Mouse (Mus musculus) midbrain, embryonic 14.5 days (tissue): ENCODE measurements around the gene Numa1. TPM values are rescaled to one million over a fixed set of nuclear protein-coding genes. Genes with fewer than 3 reads are reported as not detected.
"Not testable (repeated sequence)": the region's sequence is repeated elsewhere in the genome, so short reads cannot be mapped to it uniquely, and the experiment has no call there.

Source experiments
- ATAC-seq: fragments of 200-750 bp; cut with Nextera tagmentation; 2 replicates; pipeline ENCODE4 v1.8.0; 2017; ENCODE audit warnings: moderate number of reproducible peaks, moderate library complexity; ENCODE audit not compliant: low FRiP score, low TSS enrichment
- DNase-seq: peaks from one replicate; pipeline ENCODE4 v3.0.0-alpha.2; 2015
- H3K27ac ChIP-seq: fragments of 300-500 bp; sonication (generic); replicated peaks from 2 replicates; pipeline ENCODE4 v1.5.1; 2014; ENCODE audit warnings: mild to moderate bottlenecking, low read depth, low read length, moderate library complexity
- H3K27me3 ChIP-seq: fragments of 300-500 bp; sonication (generic); 2 replicates; pipeline ENCODE4 v1.6.1; 2014; ENCODE audit warnings: low read length, control low read depth, mixed read lengths; ENCODE audit not compliant: control insufficient read depth, insufficient read depth
- H3K36me3 ChIP-seq: fragments of 300-500 bp; sonication (generic); 2 replicates; pipeline ENCODE4 v1.6.1; 2014; ENCODE audit warnings: low read length, control low read depth; ENCODE audit not compliant: control insufficient read depth, insufficient read depth
- H3K4me1 ChIP-seq: fragments of 300-500 bp; sonication (generic); 2 replicates; pipeline ENCODE4 v1.6.1; 2014; ENCODE audit warnings: mild to moderate bottlenecking, antibody characterized with exemption, low read length, control low read depth; ENCODE audit not compliant: control insufficient read depth, insufficient read depth
- H3K4me2 ChIP-seq: fragments of 300-500 bp; sonication (generic); 2 replicates; pipeline ENCODE4 v1.6.1; 2014; ENCODE audit warnings: mild to moderate bottlenecking, low read length, moderate library complexity
- H3K4me3 ChIP-seq: fragments of 300-500 bp; sonication (generic); replicated peaks from 2 replicates; pipeline ENCODE4 v1.5.1; 2014; ENCODE audit warnings: low read depth, low read length
- H3K9ac ChIP-seq: fragments of 300-500 bp; sonication (generic); replicated peaks from 2 replicates; pipeline ENCODE4 v1.6.1; 2014; ENCODE audit warnings: mild to moderate bottlenecking, low read length, moderate library complexity
- H3K9me3 ChIP-seq: fragments of 300-500 bp; sonication (generic); 2 replicates; pipeline ENCODE4 v1.6.1; 2016; ENCODE audit warnings: low read length, control low read depth, mixed read lengths; ENCODE audit not compliant: control insufficient read depth
- WGBS: fragments of 180-500 bp; shearing (Covaris S2); extraction: QIAGEN DNeasy Blood & Tissue Kit; methylation state at CpG from one replicate; pipeline ENCODE4 v1.1.7; 2014; 5-methylcytosine and 5-hydroxymethylcytosine counted together
- polyA plus RNA-seq: library from polyadenylated mRNA; unstranded; fragments of >200 nt; fragmentation: Nextera tagmentation; extraction: Ambion mirVana; gene quantifications from 2 replicates; pipeline ENCODE4 v1.2.1, GENCODE M21; 2014

Numa1 gene
- polyA plus RNA-seq, 1 experiment from 2014 or later: 73.6 TPM

- not testable (repeated sequence) for ATAC-seq, DNase-seq, H3K4me3 ChIP-seq, H3K27me3 ChIP-seq, H3K9me3 ChIP-seq, H3K4me1 ChIP-seq, H3K4me2 ChIP-seq, H3K27ac ChIP-seq, H3K9ac ChIP-seq
- peaks cover 81% of the 10 kb centered on the region for H3K36me3 ChIP-seq
- whole genome bisulfite sequencing: 86% methylated on average over 2 of the region's 2 CpGs
These were observed 87.0 kb downstream of the Numa1 start for GRCm38 (mm10) chr7:102020934-102021333.

DNA sequence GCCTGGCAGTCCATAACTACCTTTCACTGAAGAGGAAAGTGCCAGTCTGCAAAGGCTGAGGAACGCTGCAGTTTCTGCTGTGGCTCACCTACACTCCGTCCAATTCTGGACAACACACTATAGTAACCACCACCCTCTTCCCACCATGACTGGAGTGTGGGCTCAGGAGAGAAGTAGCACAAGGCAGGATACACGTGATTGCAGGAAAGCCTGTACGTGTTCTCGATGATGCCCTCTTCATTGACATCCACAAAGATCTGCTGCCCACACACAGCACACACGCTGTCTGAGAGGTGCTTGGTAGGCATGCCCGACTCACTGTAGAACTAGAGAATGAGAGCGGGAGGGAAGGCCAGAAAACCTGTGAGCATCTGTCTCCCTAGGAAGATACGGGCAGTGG is 89.9 kb downstream of the Numa1 start:
- Histone ChIP-seq H3K4me2 (no peak overlapping the region), H3K9me3 (no peaks in the 10 kb centered on the region), H3K27ac (no peak overlapping the region), H3K4me3 (no peak overlapping the region), H3K27me3 (no peaks in the 10 kb centered on the region), H3K9ac (no peak overlapping the region), H3K4me1 (no peaks in the 10 kb centered on the region), H3K36me3 (peaks cover 79% of the 10 kb centered on the region)
- DNase-seq (no peak), ATAC-seq (no peak)
- WGBS: 97% methylated on average over 9 of the region's 9 CpGs

GRCm38 (mm10) chr7:102025187-102026119 is 91.5 kb downstream of the Numa1 start:
- Histone ChIP-seq H3K4me2 (no peak overlapping the region), H3K9ac (no peak overlapping the region), H3K9me3 (no peaks in the 10 kb centered on the region), H3K4me3 (no peak overlapping the region), H3K27ac (no peak overlapping the region), H3K27me3 (no peaks in the 10 kb centered on the region), H3K4me1 (no peaks in the 10 kb centered on the region), H3K36me3 (peaks cover 74% of the 10 kb centered on the region)
- DNase-seq: no peak
- no peak for ATAC-seq
- WGBS: 88% methylated on average over 2 of the region's 2 CpGs

- H3K27ac ChIP-seq: no peak overlapping the region
- DNase-seq: no peak
- no peaks in the 10 kb centered on the region for H3K4me1 ChIP-seq
- no peaks in the 10 kb centered on the region for H3K27me3 ChIP-seq
- no peak overlapping the region for H3K4me2 ChIP-seq
- H3K9ac ChIP-seq: no peak overlapping the region
- ATAC-seq: no peak
- WGBS: 95% methylated on average over 1 of the region's 1 CpGs
- H3K4me3 ChIP-seq: no peak overlapping the region
- no peaks in the 10 kb centered on the region for H3K9me3 ChIP-seq
- peaks cover 84% of the 10 kb centered on the region for H3K36me3 ChIP-seq
These were observed 101.0 kb downstream of the Numa1 start for GRCm38 (mm10) chr7:102034904-102035303.

DNA sequence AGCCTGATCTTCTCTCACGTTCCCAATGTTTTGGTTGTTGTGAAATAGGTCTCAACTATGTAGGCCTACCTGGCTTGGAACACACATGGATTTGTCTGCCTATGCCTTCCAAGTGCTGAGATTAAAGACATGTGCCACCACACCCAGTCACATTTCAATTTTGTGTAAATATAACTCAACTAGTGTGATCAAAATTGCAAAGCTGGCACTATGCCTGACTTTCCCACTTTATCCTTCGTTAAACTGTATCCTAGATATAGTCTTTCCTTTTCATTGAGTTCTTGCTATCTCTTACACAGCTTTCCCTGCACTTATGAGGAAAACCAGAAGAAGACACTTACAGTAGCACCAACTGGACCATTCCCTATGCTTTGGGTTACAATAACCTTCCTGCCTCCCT is 101.6 kb downstream of the Numa1 start:
- no peak overlapping the region for H3K4me3 ChIP-seq
- no peak overlapping the region for H3K4me2 ChIP-seq
- H3K27ac ChIP-seq: no peak overlapping the region
- ATAC-seq (no peak), DNase-seq (no peak)
- no peaks in the 10 kb centered on the region for H3K9me3 ChIP-seq
- H3K4me1 ChIP-seq: no peaks in the 10 kb centered on the region
- H3K9ac ChIP-seq: no peak overlapping the region
- 95% methylated on average over 2 of the region's 2 CpGs for WGBS
- peaks cover 87% of the 10 kb centered on the region for H3K36me3 ChIP-seq
- H3K27me3 ChIP-seq: no peaks in the 10 kb centered on the region

GRCm38 (mm10) chr7:102037318-102037717 is 103.4 kb downstream of the Numa1 start:
- DNase-seq: no peak
- H3K9ac ChIP-seq: no peak overlapping the region
- no peak overlapping the region for H3K4me3 ChIP-seq
- no peaks in the 10 kb centered on the region for H3K4me1 ChIP-seq
- no peaks in the 10 kb centered on the region for H3K27me3 ChIP-seq
- H3K27ac ChIP-seq: no peak overlapping the region
- H3K36me3 ChIP-seq: peaks cover 84% of the 10 kb centered on the region
- no peaks in the 10 kb centered on the region for H3K9me3 ChIP-seq
- no peak for ATAC-seq
- no peak overlapping the region for H3K4me2 ChIP-seq
- 94% methylated on average over 3 of the region's 3 CpGs for WGBS

- H3K36me3 ChIP-seq: peaks cover 44% of the 10 kb centered on the region
- no peak overlapping the region for H3K27ac ChIP-seq
- H3K27me3 ChIP-seq: no peaks in the 10 kb centered on the region
- no peak overlapping the region for H3K9ac ChIP-seq
- H3K9me3 ChIP-seq: no peaks in the 10 kb centered on the region
- H3K4me3 ChIP-seq: no peak overlapping the region
- WGBS: 93% methylated on average over 2 of the region's 2 CpGs
- ATAC-seq (no peak), DNase-seq (no peak)
- H3K4me2 ChIP-seq: no peak overlapping the region
- H3K4me1 ChIP-seq: no peaks in the 10 kb centered on the region
These were observed 108.4 kb downstream of the Numa1 start for GRCm38 (mm10) chr7:102042314-102042713.

DNA sequence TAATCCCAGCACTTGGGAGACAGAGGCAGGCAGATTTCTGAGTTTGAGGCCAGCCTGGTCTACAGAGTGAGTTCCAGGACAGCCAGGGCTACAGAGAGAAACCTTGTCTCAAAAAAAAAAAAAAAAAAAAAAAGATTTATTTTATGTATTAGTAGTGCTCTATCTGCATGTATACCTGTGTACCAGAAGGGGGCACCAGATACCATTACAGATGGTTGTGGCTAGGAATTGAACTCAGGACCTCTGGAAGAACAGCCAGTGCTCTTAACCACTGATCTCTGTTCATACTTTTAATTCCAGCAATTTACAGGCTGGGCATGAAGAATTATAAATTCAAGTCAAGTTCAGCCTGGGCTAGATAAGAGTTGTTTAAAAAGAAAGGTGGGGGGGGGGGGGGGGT is 114.6 kb downstream of the Numa1 start:
- H3K27me3 ChIP-seq: not testable (repeated sequence)

DNA sequence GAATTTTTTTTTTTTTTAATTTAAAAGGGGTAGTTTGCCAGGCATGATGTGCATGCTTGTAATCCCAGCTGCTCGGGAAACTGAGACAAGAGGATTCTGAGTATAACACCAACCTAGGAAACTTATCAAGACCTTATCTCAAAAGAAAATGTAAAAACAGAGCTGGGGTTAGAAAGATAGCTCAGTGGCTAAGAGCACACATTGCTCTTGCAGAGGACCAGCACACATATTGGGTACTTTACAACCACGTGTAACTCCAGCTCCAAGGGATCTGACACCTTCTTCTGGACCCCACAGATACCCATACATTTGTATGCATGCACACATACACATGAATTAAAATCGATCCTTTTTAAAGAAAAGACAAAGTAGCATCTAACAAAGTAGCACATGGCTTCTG is 127.4 kb downstream of the Numa1 start:
- Histone ChIP-seq H3K27me3 (no peaks in the 10 kb centered on the region), H3K36me3 (peaks cover 28% of the 10 kb centered on the region; the same call in 1 of the 2 replicates), H3K27ac (no peak overlapping the region), H3K4me2 (no peak overlapping the region), H3K9me3 (no peaks in the 10 kb centered on the region), H3K4me1 (peaks cover 14% of the 10 kb centered on the region), H3K4me3 (no peak overlapping the region), H3K9ac (no peak overlapping the region)
- no peak for DNase-seq
- WGBS: 96% methylated on average over 3 of the region's 3 CpGs
- ATAC-seq: no peak

More for the DNA sequence above, 114.6 kb downstream of the Numa1 start:
- not testable (repeated sequence) for H3K9ac ChIP-seq, H3K4me1 ChIP-seq, H3K4me3 ChIP-seq, DNase-seq, H3K4me2 ChIP-seq, H3K9me3 ChIP-seq, ATAC-seq, H3K27ac ChIP-seq
- H3K36me3 ChIP-seq: peaks cover 12% of the 10 kb centered on the region; the same call in 1 of the 2 replicates
